Mouse (Mus musculus) small intestine, adult 2 months (tissue): ENCODE measurements around the gene Ferd3l. TPM values are rescaled to one million over a fixed set of nuclear protein-coding genes. Genes with fewer than 3 reads are reported as not detected.

Source experiments
- H3K27ac ChIP-seq: fragments of 200-500 bp; 2 replicates; pipeline ENCODE4 v1.5.1; 2012; ENCODE audit warnings: low read depth, low read length, control low read depth, inconsistent platforms; ENCODE audit not compliant: insufficient read depth
- H3K27me3 ChIP-seq: fragments of 200-500 bp; 2 replicates; pipeline ENCODE4 v1.6.1; 2012; ENCODE audit warnings: mild to moderate bottlenecking, moderate library complexity, low read length, inconsistent platforms; ENCODE audit not compliant: control insufficient read depth, insufficient read depth
- H3K36me3 ChIP-seq: fragments of 200-500 bp; 2 replicates; pipeline ENCODE4 v1.6.1; 2012; ENCODE audit warnings: mild to moderate bottlenecking, low read length, control low read depth, inconsistent platforms; ENCODE audit not compliant: control insufficient read depth, insufficient read depth
- H3K4me1 ChIP-seq: fragments of 200-500 bp; 2 replicates; pipeline ENCODE4 v1.6.1; 2012; ENCODE audit warnings: low read length, inconsistent platforms, mixed read lengths; ENCODE audit not compliant: control insufficient read depth, insufficient read depth, insufficient read length
- H3K4me3 ChIP-seq: fragments of 200-500 bp; 2 replicates; pipeline ENCODE4 v1.5.1; 2012; ENCODE audit warnings: low read depth, mild to moderate bottlenecking, control low read depth, inconsistent platforms, low read length, moderate library complexity
- CTCF ChIP-seq: fragments of 200-500 bp; IDR thresholded peaks from 2 replicates; pipeline ENCODE4 v1.5.1; 2012; ENCODE audit warnings: low read depth, mild to moderate bottlenecking, control low read depth, inconsistent platforms, low read length, moderate library complexity, mixed read lengths; ENCODE audit not compliant: insufficient replicate concordance, insufficient read length; ENCODE audit errors: extremely low read depth
- POLR2A ChIP-seq: fragments of 200-500 bp; IDR thresholded peaks from 2 replicates; pipeline ENCODE4 v1.6.1; 2012; ENCODE audit warnings: low read depth, mild to moderate bottlenecking, control low read depth, inconsistent platforms, low read length, moderate library complexity
- WGBS: fragments of 180-500 bp; shearing (Covaris S2); methylation state at CpG from one replicate; pipeline ENCODE4 v1.1.7; 2018; 5-methylcytosine and 5-hydroxymethylcytosine counted together
- polyA plus RNA-seq: library from polyadenylated mRNA; depleted of rRNA; stranded (reverse); fragments of >200 nt; gene quantifications from 2 replicates; pipeline ENCODE4 v1.2.3, GENCODE M21; 2012; rRNA removed

The Ferd3l gene
- polyA plus RNA-seq, 1 experiment: not detected

DNA sequence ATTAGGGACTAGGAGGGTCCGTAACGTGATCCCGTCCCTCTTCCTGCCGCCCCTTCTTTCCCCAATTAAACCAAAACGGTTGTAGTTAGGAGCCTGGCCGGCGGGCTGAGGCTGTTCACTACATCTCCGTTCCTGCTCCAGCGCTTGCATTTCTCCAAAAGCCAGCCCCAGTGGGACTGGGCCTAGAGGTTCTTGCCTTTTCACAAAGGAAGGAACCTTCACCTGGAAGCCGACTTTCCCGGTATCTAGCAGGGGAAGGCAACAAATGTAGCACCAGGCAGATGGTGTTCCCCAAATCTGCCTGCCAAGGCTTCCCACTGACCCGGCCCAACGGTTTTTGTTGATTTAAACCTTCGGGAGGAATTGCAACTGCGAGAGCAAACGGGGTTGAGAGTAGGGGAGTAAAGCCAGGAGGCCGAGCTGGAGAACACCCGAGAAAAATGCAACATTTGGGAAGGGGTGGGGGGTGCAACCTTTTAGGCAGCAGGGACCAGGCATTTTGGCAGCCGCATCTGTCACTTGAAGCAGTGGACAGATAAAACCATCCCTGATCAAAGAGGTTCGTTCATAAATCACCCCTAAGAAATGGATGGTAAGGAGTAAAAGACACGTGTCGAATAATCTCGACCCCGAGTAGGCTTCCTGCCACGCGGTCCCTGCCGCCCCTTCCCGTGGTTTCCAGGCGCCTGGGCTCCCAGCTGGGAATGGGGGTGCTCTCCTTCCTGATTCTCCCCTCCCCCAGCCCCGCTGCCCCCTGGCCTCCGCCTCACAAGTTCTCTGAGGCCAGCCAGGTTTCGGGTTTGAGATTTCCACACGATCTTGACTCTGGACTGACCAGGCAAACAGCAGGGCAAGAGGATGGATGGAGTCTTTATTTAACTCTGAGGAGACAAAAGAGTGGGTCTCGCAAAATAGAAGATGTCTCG lies 38.5 kb downstream of the Ferd3l start:
- no peak overlapping the region for H3K27ac ChIP-seq
- H3K27me3 ChIP-seq: peaks cover 40% of the 10 kb centered on the region
- TF ChIP-seq POLR2A (no peak), CTCF (no peak)
- no peak overlapping the region for H3K4me3 ChIP-seq
- no peaks in the 10 kb centered on the region for H3K4me1 ChIP-seq
- 3% methylated on average over 34 of the region's 35 CpGs for WGBS
- H3K36me3 ChIP-seq: no peaks in the 10 kb centered on the region

- TF ChIP-seq POLR2A (no peak), CTCF (no peak)
- Histone ChIP-seq H3K4me1 (no peaks in the 10 kb centered on the region), H3K27ac (no peak overlapping the region), H3K36me3 (no peaks in the 10 kb centered on the region), H3K4me3 (no peak overlapping the region), H3K27me3 (peaks cover 34% of the 10 kb centered on the region)
- 3% methylated on average over 21 of the region's 21 CpGs for WGBS
Observed at GRCm38 (mm10) chr12:33967514-33967913, 39.3 kb downstream of the Ferd3l start.

DNA sequence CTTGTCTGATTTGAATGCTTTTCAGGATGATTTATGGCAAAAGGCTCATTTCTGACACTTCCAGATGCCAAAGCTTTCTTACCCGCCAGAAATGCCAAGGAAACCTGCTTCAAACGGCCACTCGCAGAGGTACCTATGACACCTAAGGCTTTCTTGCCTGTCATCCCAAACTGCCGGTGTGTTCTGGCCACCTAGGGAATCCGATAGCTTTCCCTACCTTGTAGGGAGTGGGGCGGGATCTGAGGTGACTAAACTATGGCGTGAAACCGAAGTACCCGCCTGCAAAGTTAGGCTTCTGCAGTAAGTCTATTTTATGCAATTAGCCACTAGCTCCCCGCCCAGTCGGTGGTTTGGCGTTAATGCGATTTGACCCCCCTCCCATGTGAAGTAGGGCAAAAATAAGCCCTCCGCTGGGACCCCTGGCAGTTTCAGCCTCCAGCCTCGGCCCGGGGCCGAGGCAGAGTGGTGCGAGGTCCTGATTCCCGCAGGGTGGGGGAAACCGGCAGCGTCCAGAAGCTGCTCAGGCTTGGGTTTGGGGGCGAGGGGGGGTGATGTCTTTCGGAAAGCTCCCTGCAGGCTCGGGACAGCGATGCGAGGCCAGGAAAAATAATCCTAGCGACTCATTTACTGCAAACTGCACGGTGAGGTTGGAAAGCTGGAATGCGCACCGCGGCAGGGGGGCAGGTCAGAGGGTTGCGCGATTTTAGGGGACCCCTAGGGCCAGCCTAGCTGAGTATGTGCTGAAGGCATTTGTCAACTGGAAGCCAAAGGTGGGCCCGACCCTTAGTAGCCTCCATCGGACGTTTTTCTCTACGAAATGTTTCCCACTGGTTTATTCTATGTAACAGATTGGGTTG lies 40.0 kb downstream of the Ferd3l start:
- H3K27ac ChIP-seq: no peak overlapping the region
- TF ChIP-seq CTCF (no peak), POLR2A (no peak)
- H3K4me1 ChIP-seq: no peaks in the 10 kb centered on the region
- peaks cover 31% of the 10 kb centered on the region for H3K27me3 ChIP-seq
- 6% methylated on average over 37 of the region's 37 CpGs for WGBS
- H3K4me3 ChIP-seq: no peak overlapping the region
- H3K36me3 ChIP-seq: no peaks in the 10 kb centered on the region

GRCm38 (mm10) chr12:33968898-33969178 lies 40.6 kb downstream of the Ferd3l start:
- Histone ChIP-seq H3K4me3 (no peak overlapping the region), H3K27me3 (peaks cover 30% of the 10 kb centered on the region), H3K27ac (no peak overlapping the region), H3K36me3 (no peaks in the 10 kb centered on the region), H3K4me1 (no peaks in the 10 kb centered on the region)
- no peak for TF ChIP-seq CTCF
- no peak for TF ChIP-seq POLR2A
- WGBS: 16% methylated on average over 4 of the region's 4 CpGs

Other genes with a start within 250 kb of the Ferd3l start
- gene Twist1, start 29.2 kb downstream of the Ferd3l start, polyA plus RNA-seq: 0.37 and 4.0 TPM in 2 replicates